Mouse (Mus musculus) left cerebral cortex, postnatal 4 days (tissue): Measurements from ENCODE around the gene Gm9903. TPM values are rescaled to one million over a fixed set of nuclear protein-coding genes. Genes with fewer than 3 reads are reported as not detected.

ENCODE experiments used
- DNase-seq: peaks from one replicate; pipeline ENCODE4 v3.0.0-alpha.2; 2022
- intact Hi-C: fragments of 180-260 bp; cut with DNase I; formaldehyde crosslinking; loops from one replicate; pipeline ENCODE4 v1.15.1; 2025
- total RNA-seq, 2 experiments: library from RNA; stranded (reverse); gene quantifications; 2 replicates each; pipeline ENCODE4 v1.2.3; 2021

Gene Gm9903
- total RNA-seq, 2 experiments from 2014 or later: 0.20 to 0.86 TPM

DNA sequence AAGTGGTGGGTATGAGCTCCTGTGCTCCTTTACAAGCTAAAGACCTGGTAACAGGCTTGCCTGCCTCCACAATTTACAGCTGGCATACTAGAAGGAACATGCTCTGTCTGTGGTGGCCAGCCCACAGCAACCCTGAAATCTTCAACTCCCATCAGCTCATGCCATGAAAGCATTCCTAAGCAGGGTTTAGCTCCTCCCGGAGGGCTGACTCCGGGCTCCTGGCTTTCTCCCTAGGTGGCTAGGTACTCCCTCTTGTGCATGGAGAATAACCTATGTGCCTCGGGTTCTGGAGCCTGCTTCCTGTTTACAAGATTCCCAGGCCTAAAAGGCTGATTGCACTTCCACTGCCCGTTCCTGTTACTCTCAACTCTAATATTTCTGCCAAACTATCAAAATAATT is 9.1 kb downstream of the Gm9903 start:
- intact Hi-C loops: no loop called here

GRCm38 (mm10) chr5:33640652-33641051 is 10.9 kb downstream of the Gm9903 start:
- intact Hi-C loops: no loop called here
- DNase-seq: peak; percentile 26

More for the DNA sequence above, 9.1 kb downstream of the Gm9903 start:
- DNase-seq: no peak

- intact Hi-C loops: no loop called here
- DNase-seq: no peak
Observed at GRCm38 (mm10) chr5:33651017-33651416, 21.3 kb downstream of the Gm9903 start.

DNA sequence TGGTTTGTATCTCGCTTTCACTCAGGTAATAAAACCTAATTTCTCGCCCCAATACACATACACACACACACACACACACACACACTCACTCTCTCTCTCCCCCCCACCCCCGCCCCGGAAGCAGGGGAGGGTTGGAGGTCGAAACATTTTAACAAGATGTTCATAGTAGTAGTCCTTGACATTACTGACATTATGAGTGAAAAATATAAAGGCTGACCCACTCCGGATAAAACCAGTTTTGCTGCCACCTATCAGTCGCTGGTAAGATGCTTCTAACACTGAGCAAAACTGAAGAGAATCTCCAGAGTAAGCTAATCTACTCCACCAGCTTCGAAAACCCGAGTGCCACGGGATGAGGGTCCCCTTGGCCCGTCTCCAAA is 21.8 kb downstream of the Gm9903 start:
- intact Hi-C loops: no loop called here

GRCm38 (mm10) chr5:33651921-33652782 is 22.4 kb downstream of the Gm9903 start, which contains the start of gene Slbp:
Gene Slbp, minus strand, starts transcription at chr5:33652574.
- DNase-seq: peak; percentile 98
- intact Hi-C loops: no loop called here

More for the DNA sequence above, 21.8 kb downstream of the Gm9903 start:
- DNase-seq: no peak

GRCm38 (mm10) chr5:33652783-33653173 is 23.1 kb downstream of the Gm9903 start:
- no peak for DNase-seq
- intact Hi-C loops: no loop called here

- DNase-seq: no peak
- intact Hi-C loops: no loop called here
Observed at GRCm38 (mm10) chr5:33654424-33654823, 24.7 kb downstream of the Gm9903 start.

- DNase-seq: no peak
- intact Hi-C loops: no loop called here
Observed at GRCm38 (mm10) chr5:33655251-33655840, 25.6 kb downstream of the Gm9903 start.

GRCm38 (mm10) chr5:33656739-33657138 is 27.0 kb downstream of the Gm9903 start:
- DNase-seq: no peak
- intact Hi-C loops: no loop called here

DNA sequence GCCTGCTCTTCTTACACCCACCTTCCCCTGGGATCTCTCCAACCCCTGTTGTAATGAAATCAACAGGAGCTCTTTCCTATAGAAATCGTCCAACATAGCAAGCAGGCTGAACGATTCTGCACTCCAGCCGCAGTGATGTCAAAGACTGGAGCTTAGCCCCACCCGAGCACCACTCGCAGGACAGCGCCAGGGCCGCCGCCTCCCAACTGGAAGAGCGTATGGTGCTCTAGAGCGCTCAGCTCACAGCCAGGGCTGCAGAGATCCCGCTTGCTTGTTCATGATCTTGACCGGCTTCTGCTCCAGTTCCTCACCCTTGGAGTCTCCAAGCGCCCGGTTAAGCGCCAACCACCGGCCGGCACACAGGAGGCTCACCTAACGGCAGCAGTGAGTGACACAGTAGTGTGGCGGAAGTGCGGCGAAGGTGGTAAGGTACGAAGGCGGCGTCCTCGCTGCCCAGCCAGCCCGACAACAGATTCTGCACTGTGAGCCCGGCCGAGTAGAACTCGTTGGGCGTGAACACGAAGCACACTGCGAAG is 27.6 kb downstream of the Gm9903 start:
- intact Hi-C loops: no loop called here
- no peak for DNase-seq

GRCm38 (mm10) chr5:33657787-33658663 is 28.3 kb downstream of the Gm9903 start, which contains the start of the genes Tacc3 and Tmem129:
Gene Tacc3, plus strand, starts transcription at chr5:33658128.
Gene Tmem129, minus strand, starts transcription at chr5:33658416.
- peak; percentile 99 for DNase-seq
- intact Hi-C loops: no loop called here

DNA sequence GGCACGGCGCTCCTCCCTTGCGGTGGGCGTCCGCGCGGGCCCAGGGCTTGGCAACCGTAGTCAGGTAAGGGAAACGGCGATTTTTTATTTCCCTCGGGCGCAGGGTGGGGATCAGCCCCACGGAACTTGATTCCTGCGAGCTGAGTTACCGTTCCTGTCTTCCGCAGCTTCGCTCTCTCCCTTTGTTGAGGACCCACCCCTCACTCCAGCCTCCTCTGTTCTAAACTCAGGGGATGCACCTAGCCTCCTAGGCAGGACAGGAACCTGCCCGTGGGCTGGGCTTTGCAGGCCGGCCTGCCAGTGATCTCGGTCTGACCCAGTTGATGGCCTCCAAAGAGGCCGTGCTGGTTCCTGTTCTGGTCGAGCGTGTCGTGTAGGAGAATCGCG is 28.9 kb downstream of the Gm9903 start:
- DNase-seq: peak; percentile 22
- intact Hi-C loops: no loop called here

DNA sequence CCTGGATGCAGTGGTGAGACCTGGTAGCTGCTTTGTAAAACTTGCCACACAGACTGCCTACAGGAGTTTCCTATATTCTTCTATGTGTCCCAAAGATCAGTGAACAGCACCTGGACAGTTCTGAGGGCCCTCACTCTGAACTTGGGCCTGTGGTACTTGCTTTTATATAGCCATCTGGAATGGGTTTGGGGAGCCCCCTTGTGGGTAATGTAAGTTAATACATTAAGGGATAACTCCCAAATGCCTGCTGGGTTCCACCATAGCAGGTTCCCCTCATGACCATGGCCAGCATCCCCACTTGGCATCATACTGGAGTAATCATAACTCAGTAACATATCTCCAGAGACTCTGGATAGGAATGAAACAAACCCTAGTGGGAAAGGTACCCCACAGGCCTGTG is 38.5 kb downstream of the Gm9903 start:
- DNase-seq: no peak
- intact Hi-C loops: no loop called here

GRCm38 (mm10) chr5:33671659-33672058 is 41.9 kb downstream of the Gm9903 start:
- no peak for DNase-seq
- intact Hi-C loops: no loop called here

- intact Hi-C loops: no loop called here
- DNase-seq: peak; percentile 74
Observed at GRCm38 (mm10) chr5:33674439-33674838, 44.7 kb downstream of the Gm9903 start.

GRCm38 (mm10) chr5:33675964-33676363 is 46.2 kb downstream of the Gm9903 start:
- intact Hi-C loops: no loop called here
- DNase-seq: peak; percentile 76

GRCm38 (mm10) chr5:33678244-33678643 is 48.5 kb downstream of the Gm9903 start:
- intact Hi-C loops: no loop called here
- DNase-seq: no peak

DNA sequence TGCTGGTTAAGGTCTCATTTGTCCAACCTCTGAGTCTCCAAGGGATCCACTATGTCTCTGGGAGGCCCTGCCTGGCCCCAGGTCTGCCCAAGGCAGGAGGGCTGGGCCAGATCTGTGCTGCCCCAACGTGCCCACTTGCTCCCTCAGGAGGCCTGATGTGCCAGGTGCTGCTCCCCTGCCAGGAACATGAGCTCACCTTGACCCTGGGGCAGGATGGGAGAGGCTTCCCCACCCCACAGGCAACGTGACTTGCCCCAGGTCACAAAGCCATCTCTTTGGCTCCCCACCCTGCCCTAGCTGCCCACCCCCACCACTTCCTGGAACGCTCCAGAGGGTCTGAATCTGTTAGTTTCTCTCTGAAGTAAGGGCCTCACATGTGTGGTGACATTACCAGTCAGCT is 51.3 kb downstream of the Gm9903 start:
- intact Hi-C loops: no loop called here

More for the DNA sequence above, 51.3 kb downstream of the Gm9903 start:
- no peak for DNase-seq
